Mouse (Mus musculus) left cerebral cortex, adult 18-20 months (tissue): Measurements from ENCODE around the gene Trim65. TPM values are rescaled to one million over a fixed set of nuclear protein-coding genes. Genes with fewer than 3 reads are reported as not detected.

Experiments
- DNase-seq, 2 experiments: peaks; one replicate each; pipeline ENCODE4 v3.0.0; 2021 to 2022; ENCODE audit warnings: low spot score in 2 of 2, mixed read lengths in 1 of 2
- total RNA-seq, 2 experiments: library from RNA; stranded (reverse); gene quantifications; 2 replicates each; pipeline ENCODE4 v1.2.3; 2021

Trim65 gene
- total RNA-seq, 2 experiments from 2014 or later = 7.3 to 7.9 TPM

- DNase-seq = no peak
These were observed 20.8 kb downstream of the Trim65 start for GRCm38 (mm10) chr11:116110131-116110530.

GRCm38 (mm10) chr11:116109441-116110081 is 21.4 kb downstream of the Trim65 start:
- no peak for DNase-seq

- peak in 1 of 2 experiments; percentile 46 for DNase-seq
These were observed 22.3 kb downstream of the Trim65 start for GRCm38 (mm10) chr11:116108464-116109137.

GRCm38 (mm10) chr11:116107777-116108285 is 23.1 kb downstream of the Trim65 start:
- DNase-seq = no peak

- DNase-seq = no peak
These were observed 23.8 kb downstream of the Trim65 start for GRCm38 (mm10) chr11:116106963-116107776.

- no peak for DNase-seq
These were observed 24.6 kb downstream of the Trim65 start for GRCm38 (mm10) chr11:116106154-116106962.

GRCm38 (mm10) chr11:116105065-116105464 is 25.9 kb downstream of the Trim65 start:
- DNase-seq = no peak

- no peak for DNase-seq
These were observed 26.8 kb downstream of the Trim65 start for GRCm38 (mm10) chr11:116104006-116104646.

- DNase-seq = no peak
These were observed 27.4 kb downstream of the Trim65 start for GRCm38 (mm10) chr11:116103572-116103971.

GRCm38 (mm10) chr11:116102472-116102871 is 28.5 kb downstream of the Trim65 start:
- no peak for DNase-seq

GRCm38 (mm10) chr11:116101931-116102381 is 29.0 kb downstream of the Trim65 start:
- DNase-seq = no peak

GRCm38 (mm10) chr11:116100839-116101238 is 30.1 kb downstream of the Trim65 start:
- DNase-seq = no peak

GRCm38 (mm10) chr11:116100385-116100784 is 30.5 kb downstream of the Trim65 start:
- DNase-seq = no peak

GRCm38 (mm10) chr11:116099462-116099861 is 31.5 kb downstream of the Trim65 start:
- no peak for DNase-seq

- DNase-seq = no peak
These were observed 32.0 kb downstream of the Trim65 start for GRCm38 (mm10) chr11:116098711-116099460.

- DNase-seq = no peak
These were observed 34.5 kb downstream of the Trim65 start for GRCm38 (mm10) chr11:116096213-116097108.

GRCm38 (mm10) chr11:116095573-116095972 is 35.4 kb downstream of the Trim65 start:
- no peak for DNase-seq

GRCm38 (mm10) chr11:116093771-116094565 is 37.0 kb downstream of the Trim65 start:
- no peak for DNase-seq
